ENCODE assay signal across 22 mouse cellular contexts in the genomic region with DNA sequence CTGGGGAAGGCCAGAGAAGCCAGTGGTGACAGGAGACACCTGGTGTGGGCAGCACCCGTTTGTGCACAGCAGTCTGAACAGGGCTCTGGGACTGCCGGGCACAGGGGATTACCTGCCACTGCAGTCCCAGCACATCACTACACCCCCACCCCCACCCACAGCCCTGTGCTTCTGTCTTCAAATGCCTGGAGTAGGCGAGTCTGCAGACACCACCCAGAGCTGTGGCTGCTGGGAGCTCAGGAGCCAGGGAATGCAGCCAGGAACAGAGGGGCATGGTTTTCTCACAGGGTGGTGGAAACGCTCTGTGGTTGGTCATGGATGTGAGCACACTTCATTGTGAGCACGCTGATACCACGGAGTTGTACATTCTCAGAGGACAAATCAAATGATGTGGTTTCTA. TPM values are rescaled to one million over a fixed set of nuclear protein-coding genes. Genes with fewer than 3 reads are reported as not detected.
"Had no signal": no experiment of that assay in that cellular context is flagged by ENCODE, and none has a peak within 500 bp of the region (broad histone marks: within the 10 kb centered on the region; RNA-seq: fewer than 3 reads in every experiment).

No protein-coding gene starts in this region.

- DNase-seq: lung, adult 18-20 months; lung, embryonic 14.5 days; lung, postnatal 10 days; lung, postnatal 4 days; midbrain, embryonic 14.5 days; retina, postnatal 1 day; right cerebral cortex, adult 18-20 months; right cerebral cortex, postnatal 25 days; right cerebral cortex, postnatal 4 days; spleen, adult 18-20 months; thymus, adult 18-20 months; thymus, postnatal 14 days; thymus, postnatal 36 days had no signal

- H3K9me3 ChIP-seq: midbrain, embryonic 10.5 days; midbrain, embryonic 12.5 days; neural tube, embryonic 12.5 days; neural tube, embryonic 15.5 days had no signal

- H3K9ac ChIP-seq: lung, embryonic 14.5 days; midbrain, embryonic 12.5 days; neural tube, embryonic 12.5 days; neural tube, embryonic 15.5 days had no signal

- H3K4me2 ChIP-seq: lung, embryonic 14.5 days; midbrain, embryonic 12.5 days; neural tube, embryonic 12.5 days; neural tube, embryonic 15.5 days had no signal

- H3K4me3 ChIP-seq: midbrain, embryonic 10.5 days; midbrain, embryonic 12.5 days; myocyte; neural tube, embryonic 12.5 days; neural tube, embryonic 15.5 days had no signal

- H3K36me3 ChIP-seq: neural tube, embryonic 12.5 days; neural tube, embryonic 15.5 days had no signal

- H3K27ac ChIP-seq: midbrain, embryonic 10.5 days; midbrain, embryonic 12.5 days; neural tube, embryonic 12.5 days; neural tube, embryonic 15.5 days had no signal

- H3K27me3 ChIP-seq: midbrain, embryonic 12.5 days; neural tube, embryonic 15.5 days had no signal

- ATAC-seq: midbrain, embryonic 16.5 days had no signal

RNA-seq across cellular contexts. Expression of gene Vstm2l, which starts 23.3 kb away (rescaled TPM):
- polyA plus RNA-seq: liver, embryonic 16.5 days; lung, embryonic 14.5 days; lung, embryonic 16.5 days; myocyte; thymus, postnatal 0 days had no signal
